Mouse (Mus musculus) liver, postnatal 0 days (tissue): ENCODE results near the gene Olfr577. TPM values are rescaled to one million over a fixed set of nuclear protein-coding genes. Genes with fewer than 3 reads are reported as not detected.

Experiments used
- ATAC-seq: fragments of 200-750 bp; cut with Nextera tagmentation; 2 replicates; pipeline ENCODE4 v1.8.0; 2017; ENCODE audit warnings: mild to moderate bottlenecking, moderate library complexity
- DNase-seq: peaks from one replicate; pipeline ENCODE4 v3.0.0-alpha.2; 2016
- H3K27ac ChIP-seq: fragments of 300-500 bp; sonication (generic); 2 replicates; pipeline ENCODE4 v1.5.1; 2014; ENCODE audit warnings: antibody characterized with exemption, moderate library complexity, mild to moderate bottlenecking, low read depth
- H3K27me3 ChIP-seq: fragments of 300-500 bp; sonication (generic); 2 replicates; pipeline ENCODE4 v1.6.1; 2014; ENCODE audit warnings: low read length, control low read depth, mixed read lengths; ENCODE audit not compliant: insufficient read depth
- H3K36me3 ChIP-seq: fragments of 300-500 bp; sonication (generic); replicated peaks from 2 replicates; pipeline ENCODE4 v1.6.1; 2014; ENCODE audit warnings: mild to moderate bottlenecking, control low read depth, low read length, moderate library complexity, mixed read lengths; ENCODE audit not compliant: insufficient read depth
- H3K4me1 ChIP-seq: fragments of 300-500 bp; sonication (generic); 2 replicates; pipeline ENCODE4 v1.6.1; 2014; ENCODE audit warnings: antibody characterized with exemption, mild to moderate bottlenecking, control low read depth; ENCODE audit not compliant: insufficient read depth
- H3K4me2 ChIP-seq: fragments of 300-500 bp; sonication (generic); 2 replicates; pipeline ENCODE4 v1.6.1; 2014; ENCODE audit warnings: low read depth, mild to moderate bottlenecking, low read length, moderate library complexity, mixed read lengths
- H3K4me3 ChIP-seq: fragments of 300-500 bp; sonication (generic); 2 replicates; pipeline ENCODE4 v1.5.1; 2014; ENCODE audit warnings: low read depth, low read length
- H3K9ac ChIP-seq: fragments of 300-500 bp; sonication (generic); replicated peaks from 2 replicates; pipeline ENCODE4 v1.6.1; 2014; ENCODE audit warnings: mild to moderate bottlenecking, moderate library complexity
- H3K9me3 ChIP-seq: fragments of 300-500 bp; sonication (generic); 2 replicates; pipeline ENCODE4 v1.6.1; 2016; ENCODE audit warnings: mild to moderate bottlenecking, control low read depth, low read length, mixed read lengths
- CTCF ChIP-seq: sonication (generic); IDR thresholded peaks from 2 replicates; pipeline ENCODE4 v1.5.1; 2016; ENCODE audit warnings: antibody characterized with exemption, low read depth
- EP300 ChIP-seq: IDR thresholded peaks from 2 replicates; pipeline ENCODE4 v1.6.1; 2016; ENCODE audit warnings: antibody characterized with exemption, low read depth, mild to moderate bottlenecking
- WGBS: fragments of 180-500 bp; shearing (Covaris S2); extraction: QIAGEN DNeasy Blood & Tissue Kit; methylation state at CpG from one replicate; pipeline ENCODE4 v1.1.7; 2014; ENCODE audit not compliant: insufficient replicate concordance; 5-methylcytosine and 5-hydroxymethylcytosine counted together
- polyA plus RNA-seq: library from polyadenylated mRNA; unstranded; fragments of >200 nt; fragmentation: Nextera tagmentation; extraction: Ambion mirVana; gene quantifications from 2 replicates; pipeline ENCODE4 v1.2.1, GENCODE M21; 2015

Gene Olfr577
- polyA plus RNA-seq, 1 experiment from 2014 or later: not detected

DNA sequence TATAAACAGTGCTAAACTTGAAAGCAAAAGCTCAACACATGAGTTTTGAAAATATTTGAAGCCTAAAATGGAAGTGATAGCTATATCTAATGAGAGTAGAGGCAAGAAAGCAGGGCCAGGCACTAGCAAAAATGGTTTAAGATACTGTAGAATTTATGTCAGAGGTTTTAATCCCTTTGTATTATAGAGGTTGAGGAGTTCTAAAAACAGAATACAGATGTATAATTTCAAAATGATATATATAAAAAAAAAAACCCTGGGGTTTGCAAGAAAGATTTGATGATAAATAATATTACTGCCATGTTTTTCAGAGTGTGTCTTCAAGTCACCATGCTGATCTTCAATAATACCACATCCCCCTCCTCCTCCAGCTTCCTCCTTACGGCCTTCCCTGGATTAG lies 27.6 kb downstream of the Olfr577 start, which contains the start of gene Olfr574:
TSS of gene Olfr574 (plus strand) at position 301 of the 400 bp plus-strand sequence.
- Histone ChIP-seq H3K4me3 (no peak within 1 kb of the TSS), H3K4me1 (no peaks in the 10 kb centered on the region), H3K27me3 (no peaks in the 10 kb centered on the region), H3K9me3 (no peaks in the 10 kb centered on the region), H3K36me3 (no peaks in the 10 kb centered on the region), H3K27ac (no peak within 1 kb of the TSS), H3K4me2 (no peak within 1 kb of the TSS), H3K9ac (no peak within 1 kb of the TSS)
- TF ChIP-seq CTCF (no peak), EP300 (no peak)
- no peak for ATAC-seq
- WGBS: 84% methylated on average over 1 of the region's 1 CpGs
- no peak for DNase-seq

DNA sequence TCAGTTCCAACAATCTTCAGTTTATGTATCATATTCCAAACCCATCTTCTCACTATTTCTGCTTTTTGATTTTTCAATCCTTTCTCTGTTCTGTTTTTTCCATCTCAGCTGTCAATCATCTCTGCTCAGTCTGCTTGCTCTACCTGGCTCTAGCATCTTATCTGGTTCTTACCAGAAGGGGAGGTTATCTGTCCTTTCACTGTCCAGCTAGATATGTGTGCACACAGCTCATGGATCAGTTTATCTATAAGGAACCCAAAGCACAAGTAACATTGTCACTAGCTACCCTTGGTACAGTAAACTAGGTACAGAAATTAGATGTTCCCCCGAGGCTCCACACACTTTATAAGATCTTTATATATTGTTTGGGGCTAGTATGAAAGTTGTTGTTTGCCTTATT lies 32.3 kb downstream of the Olfr577 start:
- ATAC-seq: no peak

DNA sequence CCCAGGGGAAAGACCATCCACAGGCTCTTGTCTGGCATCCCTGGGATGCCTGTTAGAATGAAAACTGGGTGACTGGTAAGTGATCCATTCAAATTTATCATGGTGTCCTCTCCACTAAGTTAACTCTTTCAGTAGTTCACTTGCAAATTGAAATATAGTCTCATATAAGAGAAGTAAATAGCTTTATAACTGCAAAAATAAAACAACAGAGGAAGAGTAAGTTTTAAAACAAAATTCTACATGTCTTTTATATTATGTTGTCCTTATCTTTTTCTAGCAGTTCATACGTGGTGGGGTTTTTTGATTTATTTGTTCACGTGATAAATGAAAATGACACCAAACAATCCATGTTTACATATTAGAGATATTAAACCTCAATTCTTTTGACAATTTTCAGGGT lies 33.3 kb downstream of the Olfr577 start, which contains the start of gene Olfr573-ps1:
TSS of gene Olfr573-ps1 (minus strand) at position 101 of the 400 bp plus-strand sequence.
- no peak for ATAC-seq
- Histone ChIP-seq H3K27ac (no peak within 1 kb of the TSS), H3K4me1 (no peaks in the 10 kb centered on the region), H3K36me3 (no peaks in the 10 kb centered on the region), H3K9me3 (no peaks in the 10 kb centered on the region), H3K4me2 (no peak within 1 kb of the TSS), H3K4me3 (no peak within 1 kb of the TSS), H3K9ac (no peak within 1 kb of the TSS), H3K27me3 (no peaks in the 10 kb centered on the region)
- TF ChIP-seq CTCF: no peak
- TF ChIP-seq EP300: no peak
- 69% methylated on average over 2 of the region's 2 CpGs for WGBS
- DNase-seq: no peak

More for the DNA sequence above, 32.3 kb downstream of the Olfr577 start:
- H3K27ac ChIP-seq: no peak overlapping the region
- no peaks in the 10 kb centered on the region for H3K9me3 ChIP-seq
- no peaks in the 10 kb centered on the region for H3K36me3 ChIP-seq
- H3K4me1 ChIP-seq: no peaks in the 10 kb centered on the region
- 53% methylated on average over 1 of the region's 1 CpGs for WGBS
- H3K27me3 ChIP-seq: no peaks in the 10 kb centered on the region
- DNase-seq: no peak
- no peak overlapping the region for H3K4me3 ChIP-seq
- H3K4me2 ChIP-seq: no peak overlapping the region
- H3K9ac ChIP-seq: no peak overlapping the region
- TF ChIP-seq CTCF (no peak), EP300 (no peak)

DNA sequence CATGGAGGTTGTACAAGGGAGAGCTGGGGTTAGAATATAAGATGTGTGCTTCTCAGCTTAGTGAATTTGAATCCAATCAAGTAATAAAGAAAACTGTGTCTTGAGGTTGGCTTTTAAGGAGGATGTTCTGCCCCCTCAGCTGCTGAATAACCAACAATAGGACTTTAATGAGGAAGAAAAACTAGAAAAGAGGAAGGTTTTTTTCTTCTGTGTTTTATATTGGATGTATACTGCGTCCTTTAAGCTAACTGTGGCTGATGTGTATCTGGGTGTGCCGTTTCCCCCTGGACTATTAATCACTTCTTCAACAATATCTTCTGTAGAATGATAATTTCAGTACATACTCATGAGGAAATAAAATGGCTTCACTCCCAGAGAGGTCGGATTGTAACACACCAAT lies 48.6 kb downstream of the Olfr577 start:
- no peaks in the 10 kb centered on the region for H3K4me1 ChIP-seq
- no peak overlapping the region for H3K27ac ChIP-seq
- ATAC-seq (no peak), DNase-seq (no peak)
- no peak overlapping the region for H3K4me3 ChIP-seq
- no peak for TF ChIP-seq CTCF
- TF ChIP-seq EP300: no peak
- WGBS: 48% methylated on average over 3 of the region's 3 CpGs
- no peak overlapping the region for H3K9ac ChIP-seq
- no peaks in the 10 kb centered on the region for H3K36me3 ChIP-seq
- no peak overlapping the region for H3K4me2 ChIP-seq
- H3K27me3 ChIP-seq: no peaks in the 10 kb centered on the region
- H3K9me3 ChIP-seq: no peaks in the 10 kb centered on the region

DNA sequence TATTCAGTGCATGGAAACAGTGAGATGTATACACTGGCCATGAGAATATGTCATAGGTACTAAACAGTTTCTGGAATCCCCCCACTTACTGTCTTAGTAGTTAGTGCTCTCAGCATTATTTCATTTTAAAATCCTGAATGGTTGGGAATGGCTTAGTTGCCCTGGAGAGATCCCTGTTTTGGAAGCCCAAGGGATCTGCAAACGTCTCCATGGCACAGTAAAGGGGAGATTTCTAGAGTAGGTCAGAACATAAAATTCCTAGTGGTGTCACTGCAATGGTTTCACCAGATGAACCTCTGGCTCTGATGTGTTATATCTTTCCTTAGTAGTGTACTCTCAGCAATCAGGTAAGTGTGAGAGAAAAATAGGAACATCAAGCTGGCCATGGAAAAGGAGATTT lies 51.6 kb downstream of the Olfr577 start, which contains the start of gene Olfr572:
TSS of gene Olfr572 (plus strand) at position 301 of the 400 bp plus-strand sequence.
- TF ChIP-seq CTCF (no peak), EP300 (no peak)
- Histone ChIP-seq H3K27ac (no peak within 1 kb of the TSS), H3K9ac (no peak within 1 kb of the TSS), H3K9me3 (no peaks in the 10 kb centered on the region), H3K4me3 (no peak within 1 kb of the TSS), H3K27me3 (no peaks in the 10 kb centered on the region), H3K4me1 (no peaks in the 10 kb centered on the region), H3K4me2 (no peak within 1 kb of the TSS), H3K36me3 (no peaks in the 10 kb centered on the region)
- no peak for ATAC-seq
- WGBS: 57% methylated on average over 1 of the region's 1 CpGs
- no peak for DNase-seq

Other genes with a start within 250 kb of the Olfr577 start
- not detected in 2 replicates for gene Olfr559, start 248.5 kb downstream of the Olfr577 start, polyA plus RNA-seq
- gene Olfr560, start 216.6 kb downstream of the Olfr577 start, polyA plus RNA-seq: not detected in 2 replicates
- gene Olfr78, start 216.5 kb downstream of the Olfr577 start, polyA plus RNA-seq: 0.04 TPM in 1 of 2 replicates, not detected in the other
- not detected in 2 replicates for gene Olfr561, start 204.7 kb downstream of the Olfr577 start, polyA plus RNA-seq
- gene Olfr564, start 172.5 kb downstream of the Olfr577 start, polyA plus RNA-seq: not detected in 2 replicates
- not detected in 2 replicates for gene Olfr566, start 117.2 kb downstream of the Olfr577 start, polyA plus RNA-seq
- gene Olfr568, start 98.8 kb downstream of the Olfr577 start, polyA plus RNA-seq: not detected in 2 replicates
- not detected in 2 replicates for gene Olfr569, start 85.1 kb downstream of the Olfr577 start, polyA plus RNA-seq
- gene Olfr570, start 81.4 kb downstream of the Olfr577 start, polyA plus RNA-seq: not detected in 2 replicates
- not detected in 2 replicates for gene Olfr571, start 58.4 kb downstream of the Olfr577 start, polyA plus RNA-seq
- gene Olfr572, start 51.5 kb downstream of the Olfr577 start, polyA plus RNA-seq: not detected in 2 replicates
- gene Olfr573-ps1, start 33.4 kb downstream of the Olfr577 start, polyA plus RNA-seq: not detected in 2 replicates
- not detected in 2 replicates for gene Olfr574, start 27.5 kb downstream of the Olfr577 start, polyA plus RNA-seq
- gene Olfr575, start 17.2 kb downstream of the Olfr577 start, polyA plus RNA-seq: not detected in 2 replicates
- gene Olfr576, start 13.3 kb downstream of the Olfr577 start, polyA plus RNA-seq: not detected in 2 replicates
- gene Olfr578, start 13.4 kb upstream of the Olfr577 start, polyA plus RNA-seq: not detected in 2 replicates
- not detected in 2 replicates for gene Olfr582, start 62.1 kb upstream of the Olfr577 start, polyA plus RNA-seq
- gene Olfr583, start 75.4 kb upstream of the Olfr577 start, polyA plus RNA-seq: not detected in 2 replicates
- not detected in 2 replicates for gene Olfr584, start 105.9 kb upstream of the Olfr577 start, polyA plus RNA-seq
- gene Olfr585, start 121.8 kb upstream of the Olfr577 start, polyA plus RNA-seq: not detected in 2 replicates
- gene Olfr586, start 149.7 kb upstream of the Olfr577 start, polyA plus RNA-seq: not detected in 2 replicates
- gene Olfr588-ps1, start 164.9 kb upstream of the Olfr577 start, polyA plus RNA-seq: not detected in 2 replicates
- gene Olfr589, start 180.4 kb upstream of the Olfr577 start, polyA plus RNA-seq: not detected in 2 replicates
- not detected in 2 replicates for gene Olfr591, start 202.4 kb upstream of the Olfr577 start, polyA plus RNA-seq
- not detected in 2 replicates for gene Olfr592, start 208.9 kb upstream of the Olfr577 start, polyA plus RNA-seq
- gene Olfr593, start 235.9 kb upstream of the Olfr577 start, polyA plus RNA-seq: not detected in 2 replicates
- not detected in 2 replicates for gene Olfr594, start 241.1 kb upstream of the Olfr577 start, polyA plus RNA-seq